Mouse (Mus musculus): ENCODE measurements around the gene Fermt2. TPM values are rescaled to one million over a fixed set of nuclear protein-coding genes. Genes with fewer than 3 reads are reported as not detected.

The Fermt2 gene
- polyA plus RNA-seq, 1 experiment from 2014 or later, result 78.1 TPM

DNA sequence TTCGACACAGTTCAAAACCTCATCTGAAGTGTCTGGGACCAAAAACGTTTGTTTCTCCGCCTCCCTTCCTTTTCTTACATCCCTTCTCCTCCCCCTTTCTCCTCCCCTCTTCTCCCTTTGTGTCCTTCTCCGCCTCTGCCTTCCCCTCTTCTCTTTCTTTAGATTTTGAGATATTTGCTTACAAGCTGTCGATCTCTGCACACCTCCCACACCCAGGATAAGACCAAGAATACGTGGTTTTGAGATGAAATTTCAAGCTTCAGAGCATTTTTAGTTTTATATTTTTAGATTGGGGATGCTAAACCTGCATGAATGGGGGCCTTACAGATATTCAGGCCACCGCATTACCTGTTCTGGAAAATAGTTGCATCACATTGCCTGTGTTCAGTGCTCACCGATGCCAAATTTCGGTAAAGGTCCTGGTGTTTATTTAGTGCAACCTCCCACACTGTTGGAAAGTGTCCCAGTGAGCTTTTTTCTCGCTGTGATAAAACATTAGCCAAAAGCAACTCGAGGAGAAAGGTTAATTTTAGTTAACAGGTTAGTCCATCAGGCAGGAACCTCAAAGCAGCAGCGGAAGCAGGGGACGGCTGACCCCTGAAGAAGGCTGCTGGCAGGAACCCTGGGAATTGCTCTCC lies 20.2 kb upstream of the Fermt2 start:
- no peak overlapping the region for H3K4me2 ChIP-seq (replicated peaks)
- H3K9ac ChIP-seq, result no peak overlapping the region
- H3K27ac ChIP-seq, result no peak overlapping the region
- no peaks in the 10 kb centered on the region for H3K4me1 ChIP-seq
- H3K4me3 ChIP-seq, result no peak overlapping the region
- ATAC-seq (ENCODE audit: low FRiP score, low read depth), result no peak
- WGBS, result 80% methylated on average over 13 of the region's 13 CpGs
- H3K27me3 ChIP-seq (replicated peaks), result no peaks in the 10 kb centered on the region
- no peaks in the 10 kb centered on the region for H3K36me3 ChIP-seq
- H3K9me3 ChIP-seq, result no peaks in the 10 kb centered on the region

DNA sequence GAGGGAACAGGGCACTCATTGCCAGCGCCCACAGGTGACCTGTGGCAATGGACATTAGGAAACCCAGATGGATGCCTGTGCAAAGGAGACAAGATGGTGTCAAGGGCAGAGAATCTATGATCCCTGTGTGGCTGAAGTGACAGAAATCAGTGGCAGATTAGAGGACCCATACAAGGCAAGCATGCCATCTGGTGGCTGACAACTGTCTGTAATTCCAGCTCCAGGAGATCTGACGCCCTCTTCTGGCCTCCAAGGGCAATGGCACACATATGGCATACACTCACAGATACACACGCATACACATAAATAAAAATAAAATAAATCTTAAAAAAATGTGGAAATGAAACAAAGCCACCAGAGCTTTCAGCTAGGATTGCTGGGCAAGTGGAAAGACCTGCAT lies 18.2 kb upstream of the Fermt2 start:
- 78% methylated on average over 3 of the region's 3 CpGs for WGBS
- Histone ChIP-seq H3K27ac (no peak overlapping the region), H3K9me3 (no peaks in the 10 kb centered on the region), H3K4me3 (no peak overlapping the region), H3K27me3 (replicated peaks) (no peaks in the 10 kb centered on the region), H3K9ac (no peak overlapping the region), H3K4me1 (no peaks in the 10 kb centered on the region), H3K4me2 (replicated peaks) (no peak overlapping the region), H3K36me3 (no peaks in the 10 kb centered on the region)
- ATAC-seq (ENCODE audit: low FRiP score, low read depth), result no peak

DNA sequence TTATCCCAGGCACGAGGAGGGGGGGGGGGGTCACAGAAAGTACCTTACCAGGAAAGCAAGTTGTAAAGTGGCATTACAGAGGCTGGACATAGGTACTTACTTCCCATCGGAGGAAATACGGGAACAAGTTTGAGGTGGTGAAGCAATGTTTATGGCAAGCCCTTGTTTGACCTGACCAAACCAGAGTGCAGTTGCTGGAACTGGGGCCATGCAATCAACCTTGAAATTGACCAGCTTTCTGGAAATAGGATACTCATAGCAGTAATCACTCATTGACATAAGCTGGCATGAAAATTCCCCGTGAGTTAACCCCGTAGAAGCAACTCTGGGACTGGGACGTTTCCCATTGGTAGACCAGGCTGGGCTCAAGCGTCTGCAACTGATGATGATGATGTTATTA lies 15.0 kb upstream of the Fermt2 start:
- Histone ChIP-seq H3K4me1 (peaks cover 2% of the 10 kb centered on the region; the same call in 1 of the 2 replicates), H3K36me3 (no peaks in the 10 kb centered on the region), H3K27me3 (replicated peaks) (no peaks in the 10 kb centered on the region), H3K27ac (no peak overlapping the region), H3K4me3 (no peak overlapping the region), H3K9me3 (no peaks in the 10 kb centered on the region), H3K9ac (no peak overlapping the region), H3K4me2 (replicated peaks) (no peak overlapping the region)
- WGBS, result 90% methylated on average over 7 of the region's 7 CpGs
- ATAC-seq (ENCODE audit: low FRiP score, low read depth), result no peak

DNA sequence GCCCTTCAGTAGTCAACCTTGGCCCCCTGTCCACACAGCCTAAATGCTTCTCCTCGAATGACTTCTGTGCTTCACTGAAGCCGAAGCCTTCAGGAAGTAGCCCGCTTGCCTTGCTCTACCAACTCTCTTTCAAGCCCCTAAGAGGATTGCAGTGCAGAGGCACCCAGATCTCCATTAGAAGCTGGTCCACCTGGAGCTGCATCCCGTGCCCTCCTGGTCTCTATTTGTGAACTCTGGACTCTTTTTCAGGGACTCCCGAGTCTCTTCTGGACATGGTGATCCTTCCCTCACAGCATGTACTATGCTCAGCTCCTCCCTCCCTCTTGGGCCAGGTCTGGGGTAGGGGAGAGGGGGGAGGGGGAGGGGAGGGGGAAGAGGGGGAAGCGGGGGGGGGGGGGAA lies 14.1 kb upstream of the Fermt2 start:
- Histone ChIP-seq H3K27me3 (replicated peaks) (no peaks in the 10 kb centered on the region), H3K4me1 (peaks cover 4% of the 10 kb centered on the region; the same call in 1 of the 2 replicates), H3K4me3 (no peak overlapping the region), H3K27ac (no peak overlapping the region), H3K9ac (no peak overlapping the region), H3K9me3 (no peaks in the 10 kb centered on the region), H3K4me2 (replicated peaks) (no peak overlapping the region), H3K36me3 (no peaks in the 10 kb centered on the region)
- 76% methylated on average over 5 of the region's 6 CpGs for WGBS
- no peak for ATAC-seq (ENCODE audit: low FRiP score, low read depth)

DNA sequence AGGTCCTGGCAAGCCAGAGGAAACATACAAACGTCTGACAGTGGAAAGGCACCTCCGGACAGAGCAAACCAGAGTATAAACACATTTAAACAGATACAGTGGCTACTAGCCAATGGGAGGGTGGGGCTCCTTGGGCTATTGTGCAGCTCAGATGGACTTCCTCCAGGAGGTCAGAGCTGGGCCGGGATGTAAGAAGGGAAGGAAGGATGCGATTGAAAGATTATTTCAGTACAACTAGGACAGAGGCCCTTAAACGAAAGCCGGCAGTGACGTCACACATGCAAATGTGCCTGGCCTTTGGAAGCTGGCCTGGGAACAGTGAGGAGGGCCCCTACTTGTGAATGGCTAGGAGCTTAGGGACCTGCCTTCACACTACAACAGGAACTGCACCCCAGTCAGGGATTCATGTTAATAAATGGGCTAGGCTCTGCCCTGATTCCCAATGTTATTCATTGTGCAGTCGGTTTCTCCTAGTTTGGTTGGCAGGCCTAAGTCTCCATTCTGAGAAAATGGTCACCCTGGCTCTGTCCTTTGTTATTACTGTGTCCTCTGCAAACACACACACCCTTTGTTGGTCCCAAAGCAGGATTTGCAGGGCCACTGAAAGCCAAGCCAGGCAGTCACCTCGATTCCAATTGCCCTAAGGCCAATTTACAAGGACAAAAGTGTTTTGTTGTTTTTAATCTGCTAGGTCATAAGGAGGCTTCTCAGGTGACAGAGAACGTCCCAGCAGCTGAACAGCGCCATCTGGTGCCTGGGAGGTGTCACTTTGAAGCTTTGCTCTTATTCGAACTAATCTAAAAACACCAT lies 9.9 kb upstream of the Fermt2 start:
- H3K27ac ChIP-seq, result no peak overlapping the region

DNA sequence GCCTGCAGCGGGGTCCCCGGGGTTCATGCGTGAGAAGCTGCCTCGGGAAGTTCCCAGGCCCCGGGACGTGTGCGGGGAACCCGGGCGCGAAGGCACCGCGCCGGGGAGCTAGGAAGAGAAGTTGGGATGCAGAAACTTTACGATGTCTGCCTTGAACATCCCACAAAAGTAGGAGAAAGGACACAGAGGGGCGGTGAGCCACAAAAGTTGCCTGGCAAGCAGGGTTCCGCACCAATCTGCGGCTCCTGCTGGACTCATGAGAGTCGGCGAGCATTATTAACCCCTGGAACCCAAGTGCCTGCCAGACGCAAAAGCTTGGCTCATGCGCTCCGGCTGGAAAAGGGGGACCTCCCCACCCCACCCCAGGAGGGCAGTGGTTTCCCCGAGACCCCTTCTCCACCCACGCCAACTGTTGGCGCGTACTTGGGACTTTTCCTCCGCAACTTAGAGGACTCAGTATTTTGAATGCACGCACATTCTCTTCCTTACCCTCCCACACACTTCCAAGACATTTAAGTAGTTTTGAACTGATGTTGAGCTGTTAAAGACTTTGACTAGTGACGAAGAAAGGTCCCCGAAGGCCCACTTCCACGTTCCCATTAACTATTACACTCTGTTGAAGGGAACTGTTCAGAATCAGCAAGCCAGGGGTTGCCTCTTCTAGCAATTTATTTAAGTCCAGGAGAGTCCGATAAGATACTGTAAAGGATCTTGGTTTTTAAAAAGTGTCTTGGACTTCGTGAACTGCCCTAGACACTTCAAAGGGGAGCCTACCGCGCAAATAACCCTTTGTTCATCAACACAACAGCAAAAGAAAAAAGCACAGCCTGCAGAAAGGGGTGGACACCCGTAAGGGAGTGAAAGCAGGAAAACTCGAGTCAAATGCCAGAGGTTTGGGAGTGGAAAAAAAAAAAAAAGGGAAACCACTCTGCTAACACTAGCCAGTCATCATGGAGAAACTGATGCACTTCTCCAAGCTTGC lies 737 bp upstream of the Fermt2 start:
- H3K4me3 ChIP-seq, result peak overlapping the region; percentile 77
- ATAC-seq (ENCODE audit: low FRiP score, low read depth), result no peak; the same call in none of the 2 replicates
- H3K9me3 ChIP-seq, result no peaks in the 10 kb centered on the region
- no peaks in the 10 kb centered on the region for H3K36me3 ChIP-seq
- H3K27ac ChIP-seq, result peak overlapping the region; percentile 83
- peaks cover 23% of the 10 kb centered on the region for H3K4me1 ChIP-seq
- peak overlapping the region; percentile 80 for H3K4me2 ChIP-seq (replicated peaks)
- under 1% methylated on average over 37 of the region's 37 CpGs for WGBS
- H3K9ac ChIP-seq, result peak overlapping the region; percentile 87
- H3K27me3 ChIP-seq (replicated peaks), result no peaks in the 10 kb centered on the region

More for the DNA sequence above, 9.9 kb upstream of the Fermt2 start:
- Histone ChIP-seq H3K27me3 (replicated peaks) (no peaks in the 10 kb centered on the region), H3K4me3 (no peak overlapping the region), H3K36me3 (no peaks in the 10 kb centered on the region), H3K9ac (no peak overlapping the region), H3K4me1 (peaks cover 4% of the 10 kb centered on the region; the same call in 1 of the 2 replicates), H3K4me2 (replicated peaks) (no peak overlapping the region), H3K9me3 (no peaks in the 10 kb centered on the region)
- WGBS, result 40% methylated on average over 12 of the region's 12 CpGs
- peak; percentile 64 for ATAC-seq (ENCODE audit: low FRiP score, low read depth)

DNA sequence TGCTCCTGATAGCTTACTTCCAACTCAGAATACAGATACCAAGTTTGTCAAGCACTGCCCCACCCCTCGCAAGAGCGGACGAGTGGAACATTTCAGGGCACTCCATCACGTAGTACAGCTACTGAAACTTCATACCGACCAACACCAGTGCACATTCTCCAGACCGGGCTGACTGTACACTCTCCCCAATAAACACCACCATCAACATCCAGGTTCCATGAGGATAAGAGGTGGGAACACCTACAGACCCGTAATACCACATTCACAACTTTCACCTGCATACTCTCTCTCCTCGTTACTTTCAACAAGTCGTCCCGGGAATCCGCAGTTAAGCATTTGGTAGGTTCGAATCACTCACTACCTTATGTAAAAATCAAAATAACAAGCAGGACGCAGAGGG lies 1.1 kb downstream of the Fermt2 start:
- no peaks in the 10 kb centered on the region for H3K27me3 ChIP-seq (replicated peaks)
- H3K36me3 ChIP-seq, result no peaks in the 10 kb centered on the region
- peak overlapping the region; percentile 80 for H3K4me2 ChIP-seq (replicated peaks)
- H3K4me1 ChIP-seq, result peaks cover 23% of the 10 kb centered on the region
- H3K27ac ChIP-seq, result 0 out of 2 replicates have a peak overlapping the region, but pooled peaks have one; percentile 83
- H3K4me3 ChIP-seq, result peak overlapping the region; percentile 77
- H3K9me3 ChIP-seq, result no peaks in the 10 kb centered on the region
- WGBS, result under 1% methylated on average over 13 of the region's 13 CpGs
- H3K9ac ChIP-seq, result peak overlapping the region; percentile 87
- ATAC-seq (ENCODE audit: low FRiP score, low read depth), result 0 out of 2 replicates have a peak, but pooled peaks have one; percentile 13

DNA sequence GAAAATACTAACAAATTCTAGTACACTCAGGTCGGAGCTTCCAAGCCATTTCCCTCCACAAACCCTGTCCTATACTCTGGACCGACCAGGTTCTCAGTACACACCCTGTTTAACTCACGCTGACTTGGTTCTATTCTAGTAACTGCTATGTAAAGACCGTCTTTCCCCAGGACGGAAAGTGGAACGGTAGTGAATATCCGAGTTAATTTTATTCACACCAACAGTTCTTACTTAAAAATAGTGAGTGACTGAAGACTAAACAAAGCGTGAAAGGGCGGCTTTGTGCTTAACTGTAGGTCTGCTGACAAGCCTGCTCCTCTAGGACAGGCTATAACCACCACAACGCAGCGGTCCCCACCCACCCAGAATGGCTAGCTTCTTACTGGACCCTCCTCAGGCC lies 14.1 kb downstream of the Fermt2 start:
- Histone ChIP-seq H3K9me3 (no peaks in the 10 kb centered on the region), H3K4me2 (replicated peaks) (no peak overlapping the region), H3K4me1 (peaks cover 8% of the 10 kb centered on the region; the same call in 1 of the 2 replicates), H3K27me3 (replicated peaks) (no peaks in the 10 kb centered on the region), H3K27ac (no peak overlapping the region), H3K4me3 (no peak overlapping the region), H3K36me3 (no peaks in the 10 kb centered on the region), H3K9ac (no peak overlapping the region)
- ATAC-seq (ENCODE audit: low FRiP score, low read depth), result no peak
- 78% methylated on average over 11 of the region's 11 CpGs for WGBS

DNA sequence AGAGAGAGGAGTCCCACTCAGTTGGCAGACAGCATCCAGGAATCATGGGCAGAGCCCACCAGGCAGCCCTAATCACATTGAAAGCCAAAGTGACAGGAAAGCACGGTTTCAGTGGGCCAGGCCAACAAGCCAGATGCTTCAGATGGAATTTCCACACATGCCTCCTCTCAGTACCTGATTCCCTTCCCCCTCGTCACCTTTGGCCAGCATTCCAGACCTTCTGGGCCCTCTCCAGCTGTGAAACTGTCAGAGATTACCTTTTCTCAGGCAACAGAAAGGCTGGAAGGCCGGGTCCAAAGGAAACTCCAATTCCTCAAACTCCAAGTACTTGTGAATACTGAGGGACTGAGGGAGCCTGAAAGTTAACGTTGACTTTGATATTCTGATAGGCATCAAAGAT lies 19.1 kb downstream of the Fermt2 start:
- Histone ChIP-seq H3K27ac (no peak overlapping the region), H3K4me3 (no peak overlapping the region), H3K4me2 (replicated peaks) (no peak overlapping the region), H3K27me3 (replicated peaks) (no peaks in the 10 kb centered on the region), H3K4me1 (peaks cover 42% of the 10 kb centered on the region), H3K9ac (no peak overlapping the region), H3K36me3 (no peaks in the 10 kb centered on the region), H3K9me3 (no peaks in the 10 kb centered on the region)
- no peak for ATAC-seq (ENCODE audit: low FRiP score, low read depth)
- 61% methylated on average over 4 of the region's 4 CpGs for WGBS

DNA sequence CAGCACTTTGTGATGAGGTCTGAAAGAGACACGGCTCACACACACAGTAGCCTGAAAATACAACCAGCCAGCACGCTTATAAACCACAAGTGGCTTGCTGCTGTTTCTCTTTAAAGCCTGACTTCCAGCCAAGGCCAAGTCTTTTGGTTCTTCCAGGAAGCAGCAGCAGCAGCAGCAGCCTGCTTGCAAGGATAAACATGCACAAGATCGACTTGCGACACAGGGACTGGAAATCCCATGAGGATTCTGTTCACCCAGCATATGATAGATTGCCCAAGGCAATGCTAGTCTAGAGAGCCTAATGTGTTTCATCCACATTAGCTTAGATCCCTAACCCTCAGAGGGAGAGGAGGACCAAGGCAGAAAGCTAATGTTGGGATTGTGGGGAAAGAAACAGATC lies 22.0 kb downstream of the Fermt2 start:
- no peak overlapping the region for H3K4me2 ChIP-seq (replicated peaks)
- no peak overlapping the region for H3K4me3 ChIP-seq
- H3K36me3 ChIP-seq, result 0 out of 2 replicates have a peak, but pooled peaks cover 7% of the 10 kb centered on the region
- H3K4me1 ChIP-seq, result peaks cover 34% of the 10 kb centered on the region
- WGBS, result 41% methylated on average over 4 of the region's 4 CpGs
- ATAC-seq (ENCODE audit: low FRiP score, low read depth), result no peak
- H3K27ac ChIP-seq, result no peak overlapping the region
- H3K27me3 ChIP-seq (replicated peaks), result no peaks in the 10 kb centered on the region
- no peaks in the 10 kb centered on the region for H3K9me3 ChIP-seq
- no peak overlapping the region for H3K9ac ChIP-seq

DNA sequence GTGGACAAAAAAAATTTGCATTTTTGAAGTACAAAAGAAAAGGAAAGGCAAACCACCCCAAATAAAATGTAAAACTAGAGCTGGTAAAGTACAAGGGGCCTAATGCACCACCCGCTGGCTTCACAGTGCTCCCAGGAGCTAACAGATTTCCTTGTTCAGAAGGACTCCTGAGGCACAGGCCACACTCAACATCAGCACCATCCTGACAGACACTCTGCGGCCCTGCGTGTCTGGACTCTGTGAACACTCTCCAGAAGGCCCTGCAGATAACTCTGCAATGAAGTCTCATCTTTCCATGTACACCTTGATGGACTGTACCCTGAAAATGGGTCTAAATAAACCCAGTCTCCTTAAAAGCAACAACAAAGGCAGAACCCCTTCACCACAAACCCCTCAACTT lies 22.5 kb downstream of the Fermt2 start:
- no peak overlapping the region for H3K4me3 ChIP-seq
- H3K27ac ChIP-seq, result no peak overlapping the region
- peaks cover 34% of the 10 kb centered on the region for H3K4me1 ChIP-seq
- H3K9me3 ChIP-seq, result no peaks in the 10 kb centered on the region
- WGBS, result 58% methylated on average over 3 of the region's 3 CpGs
- no peak overlapping the region for H3K9ac ChIP-seq
- no peak overlapping the region for H3K4me2 ChIP-seq (replicated peaks)
- H3K36me3 ChIP-seq, result 0 out of 2 replicates have a peak, but pooled peaks cover 11% of the 10 kb centered on the region
- H3K27me3 ChIP-seq (replicated peaks), result no peaks in the 10 kb centered on the region
- ATAC-seq (ENCODE audit: low FRiP score, low read depth), result peak; percentile 51; the same call in 1 of the 2 replicates
